Comparison of ENCODE assay signal across 8 mouse cellular contexts in genomic region chr11:86200460-86201021, GRCm38 (mm10). TPM values are rescaled to one million over a fixed set of nuclear protein-coding genes. Genes with fewer than 3 reads are reported as not detected.
DNase-seq lines count a peak whose midpoint lies in the region; ATAC-seq and TF ChIP-seq lines count a peak whose summit lies in the region.

No protein-coding gene starts in this region.

- 1% methylated on average over 21 of the region's 21 CpGs for WGBS in embryonic facial prominence, embryonic 11.5 days
- under 1% methylated on average over 21 of the region's 21 CpGs for WGBS in intestine, embryonic 15.5 days
- WGBS in midbrain, postnatal 0 days = 2% methylated on average over 21 of the region's 21 CpGs

- peaks cover 15% of the 10 kb centered on the region for H3K36me3 ChIP-seq in embryonic facial prominence, embryonic 11.5 days (replicated peaks; ENCODE audit: control insufficient read depth, insufficient read depth, low read depth, low read length)
- peaks cover 16% of the 10 kb centered on the region for H3K36me3 ChIP-seq in intestine, embryonic 15.5 days
- H3K36me3 ChIP-seq in midbrain, postnatal 0 days (ENCODE audit: insufficient read depth, low read length) = 0 out of 2 replicates have a peak, but pooled peaks cover 3% of the 10 kb centered on the region

- peak overlapping the region; percentile 70 for H3K9ac ChIP-seq in embryonic facial prominence, embryonic 11.5 days (replicated peaks; ENCODE audit: low read length)
- peak overlapping the region; percentile 74 for H3K9ac ChIP-seq in intestine, embryonic 15.5 days
- 0 out of 2 replicates have a peak overlapping the region, but pooled peaks have one; percentile 44 for H3K9ac ChIP-seq in midbrain, postnatal 0 days (replicated peaks; ENCODE audit: low read length, poor library complexity, severe bottlenecking)

- intact Hi-C loops in left cerebral cortex, adult 2 months (cut with DNase I) = no loop called here
- intact Hi-C loops in left cerebral cortex, postnatal 4 days (cut with DNase I) = no loop called here
- intact Hi-C loops in left cerebral cortex, postnatal 36 days (cut with DNase I) = no loop called here

- H3K4me1 ChIP-seq in embryonic facial prominence, embryonic 11.5 days (ENCODE audit: control insufficient read depth, insufficient read depth, low read length) = no peaks in the 10 kb centered on the region
- peaks cover 7% of the 10 kb centered on the region; the same call in 1 of the 2 replicates for H3K4me1 ChIP-seq in intestine, embryonic 15.5 days (replicated peaks)
- H3K4me1 ChIP-seq in midbrain, postnatal 0 days (ENCODE audit: insufficient read depth, low read length) = 0 out of 2 replicates have a peak, but pooled peaks cover 2% of the 10 kb centered on the region

- ATAC-seq in embryonic facial prominence, embryonic 11.5 days (replicated peaks; ENCODE audit: insufficient number of reproducible peaks, low FRiP score, low TSS enrichment, low read depth) = peak; percentile 85
- peak; percentile 77 for ATAC-seq in intestine, embryonic 15.5 days
- peak; percentile 76 for ATAC-seq in midbrain, postnatal 0 days (ENCODE audit: low FRiP score)

- H3K27ac ChIP-seq in left cerebral cortex, adult 2 months = no peak overlapping the region
- peak overlapping the region; percentile 76 for H3K27ac ChIP-seq in embryonic facial prominence, embryonic 11.5 days (replicated peaks; ENCODE audit: low read depth, low read length)
- peak overlapping the region; percentile 92 for H3K27ac ChIP-seq in intestine, embryonic 15.5 days
- H3K27ac ChIP-seq in midbrain, postnatal 0 days (ENCODE audit: low read depth, low read length) = 0 out of 2 replicates have a peak overlapping the region, but pooled peaks have one; percentile 21

- no peaks in the 10 kb centered on the region; the same call in none of the 2 replicates for H3K9me3 ChIP-seq in embryonic facial prominence, embryonic 11.5 days (replicated peaks; ENCODE audit: control insufficient read depth, low read length)
- H3K9me3 ChIP-seq in intestine, embryonic 15.5 days = no peaks in the 10 kb centered on the region
- 0 out of 2 replicates have a peak, but pooled peaks cover 4% of the 10 kb centered on the region for H3K9me3 ChIP-seq in midbrain, postnatal 0 days (ENCODE audit: low read length)

- no peak for TF ChIP-seq CTCF in left cerebral cortex, adult 2 months (IDR thresholded peaks at IDR 0.05)
- TF ChIP-seq CTCF in midbrain, postnatal 0 days (IDR thresholded peaks at IDR 0.05) = no peak

- H3K27me3 ChIP-seq in embryonic facial prominence, embryonic 11.5 days (ENCODE audit: control insufficient read depth, insufficient read depth, low read length) = no peaks in the 10 kb centered on the region
- no peaks in the 10 kb centered on the region for H3K27me3 ChIP-seq in intestine, embryonic 15.5 days (replicated peaks)
- H3K27me3 ChIP-seq in midbrain, postnatal 0 days (ENCODE audit: insufficient read depth, low read length) = no peaks in the 10 kb centered on the region

- peak overlapping the region; percentile 60 for H3K4me2 ChIP-seq in embryonic facial prominence, embryonic 11.5 days (ENCODE audit: low read depth, low read length)
- H3K4me2 ChIP-seq in intestine, embryonic 15.5 days (replicated peaks) = peak overlapping the region; percentile 65
- H3K4me2 ChIP-seq in midbrain, postnatal 0 days (ENCODE audit: low read depth, low read length, poor library complexity, severe bottlenecking) = peak overlapping the region; percentile 79

- H3K4me3 ChIP-seq in left cerebral cortex, adult 2 months = peak overlapping the region; percentile 89
- H3K4me3 ChIP-seq in embryonic facial prominence, embryonic 11.5 days (ENCODE audit: low read depth, low read length) = peak overlapping the region; percentile 83
- peak overlapping the region; percentile 72 for H3K4me3 ChIP-seq in intestine, embryonic 15.5 days (replicated peaks)
- peak overlapping the region; percentile 61 for H3K4me3 ChIP-seq in midbrain, postnatal 0 days (ENCODE audit: low read depth, low read length)

- DNase-seq in left cerebral cortex, adult 2 months (ENCODE audit: extremely low spot score in 1 of 2, low spot score in 2 of 2) = no peak
- DNase-seq in left cerebral cortex, postnatal 4 days = no peak
- peak; percentile 48 for DNase-seq in embryonic facial prominence, embryonic 11.5 days (ENCODE audit: low spot score)
- DNase-seq in midbrain, postnatal 0 days (ENCODE audit: low spot score) = no peak
- DNase-seq in ovary, postnatal 36 days (ENCODE audit: low spot score) = no peak
- no peak for DNase-seq in left cerebral cortex, postnatal 36 days (ENCODE audit: low spot score in 2 of 2)
- DNase-seq in gastrocnemius, adult 18-20 months (ENCODE audit: low spot score) = no peak

RNA-seq across cellular contexts. Expression of gene Brip1, which starts 0.5 kb away (rescaled TPM):
- under 1 TPM; 0.12 to 0.20 TPM for total RNA-seq in left cerebral cortex, adult 2 months (2021)
- 1 to 10 TPM; 1.5 to 1.6 TPM for total RNA-seq in left cerebral cortex, postnatal 4 days (2021)
- polyA plus RNA-seq in embryonic facial prominence, embryonic 11.5 days (2014; fragmentation: Nextera tagmentation; extraction: Ambion mirVana) = 10.6 and 11.5 TPM in 2 replicates
- polyA plus RNA-seq in intestine, embryonic 15.5 days (2015; fragmentation: Nextera tagmentation; extraction: Ambion mirVana) = 9.0 and 10.2 TPM in 2 replicates
- 0.28 and 0.38 TPM in 2 replicates for total RNA-seq in midbrain, postnatal 0 days (2014; rRNA removed)
- 0.31 and 0.71 TPM in 2 replicates for polyA plus RNA-seq in midbrain, postnatal 0 days (2015; fragmentation: Nextera tagmentation; extraction: Ambion mirVana)
- total RNA-seq in left cerebral cortex, postnatal 36 days (2021) = under 1 TPM; 0.07 to 0.23 TPM
- under 1 TPM; 0.05 TPM for total RNA-seq in gastrocnemius, adult 18-20 months (2021)

RNA-seq across cellular contexts. Expression of gene Ints2, which starts 56.8 kb away (rescaled TPM):
- total RNA-seq in left cerebral cortex, adult 2 months (2021) = 10 to 100 TPM; 25.3 to 27.6 TPM
- total RNA-seq in left cerebral cortex, postnatal 4 days (2021) = 10 to 100 TPM; 33.7 to 35.6 TPM
- 53.8 and 57.2 TPM in 2 replicates for polyA plus RNA-seq in embryonic facial prominence, embryonic 11.5 days (2014; fragmentation: Nextera tagmentation; extraction: Ambion mirVana)
- 19.3 and 21.6 TPM in 2 replicates for polyA plus RNA-seq in intestine, embryonic 15.5 days (2015; fragmentation: Nextera tagmentation; extraction: Ambion mirVana)
- 25.9 and 41.1 TPM in 2 replicates for total RNA-seq in midbrain, postnatal 0 days (2014; rRNA removed)
- 9.3 and 11.9 TPM in 2 replicates for polyA plus RNA-seq in midbrain, postnatal 0 days (2015; fragmentation: Nextera tagmentation; extraction: Ambion mirVana)
- total RNA-seq in left cerebral cortex, postnatal 36 days (2021) = 10 to 100 TPM; 21.0 to 28.2 TPM
- total RNA-seq in gastrocnemius, adult 18-20 months (2021) = 1 to 10 TPM; 3.0 to 4.3 TPM
